Mouse (Mus musculus): Measurements from ENCODE around the gene Ptpn3. TPM values are rescaled to one million over a fixed set of nuclear protein-coding genes. Genes with fewer than 3 reads are reported as not detected.
"Not testable (repeated sequence)": the region's sequence is repeated elsewhere in the genome, so short reads cannot be mapped to it uniquely, and the experiment has no call there.

Gene Ptpn3
- polyA plus RNA-seq, 1 experiment: 15.2 TPM

GRCm38 (mm10) chr4:57205908-57206307 lies 95.7 kb downstream of the Ptpn3 start:
- H3K4me3 ChIP-seq (ENCODE audit: low read depth, low read length): no peak overlapping the region
- H3K27me3 ChIP-seq (ENCODE audit: control insufficient read depth, insufficient read depth, low read length): no peaks in the 10 kb centered on the region
- H3K36me3 ChIP-seq (ENCODE audit: control insufficient read depth, insufficient read depth, low read length): peaks cover 45% of the 10 kb centered on the region
- H3K27ac ChIP-seq (ENCODE audit: insufficient read depth, low read depth, low read length): no peak overlapping the region
- no peaks in the 10 kb centered on the region for H3K4me1 ChIP-seq (ENCODE audit: control insufficient read depth, insufficient read depth, insufficient read length, low read length)
- no peak for TF ChIP-seq POLR2A (IDR thresholded peaks at IDR 0.05; ENCODE audit: low read depth, low read length)
- 77% methylated on average over 8 of the region's 8 CpGs for WGBS

DNA sequence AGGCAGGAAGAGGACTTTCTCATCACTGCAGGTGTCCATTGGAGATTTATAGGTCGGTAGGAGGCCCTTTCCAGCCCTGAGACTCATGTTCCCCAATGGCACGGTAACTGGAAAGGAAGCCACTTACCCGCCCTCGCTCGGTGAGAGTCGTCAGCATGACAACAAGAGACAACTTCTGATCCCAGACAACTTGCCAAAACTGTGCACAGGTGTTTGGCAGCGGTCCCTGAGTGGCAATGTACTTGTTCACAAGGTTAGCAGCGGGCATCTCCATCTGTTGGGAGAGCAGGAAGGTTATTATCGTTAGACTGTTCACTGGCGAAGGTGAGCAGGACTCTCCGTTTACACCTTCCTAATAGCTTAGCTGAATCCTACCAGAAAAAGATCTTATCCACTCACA lies 96.9 kb downstream of the Ptpn3 start:
- H3K36me3 ChIP-seq (ENCODE audit: control insufficient read depth, insufficient read depth, low read length): peaks cover 48% of the 10 kb centered on the region
- H3K27me3 ChIP-seq (ENCODE audit: control insufficient read depth, insufficient read depth, low read length): no peaks in the 10 kb centered on the region
- H3K27ac ChIP-seq (ENCODE audit: insufficient read depth, low read depth, low read length): no peak overlapping the region
- TF ChIP-seq POLR2A (IDR thresholded peaks at IDR 0.05; ENCODE audit: low read depth, low read length): no peak
- TF ChIP-seq CTCF (IDR thresholded peaks at IDR 0.05; ENCODE audit: extremely low read depth, insufficient read length, insufficient replicate concordance, low read depth, low read length): no peak
- 85% methylated on average over 11 of the region's 11 CpGs for whole genome bisulfite sequencing
- no peak overlapping the region for H3K4me3 ChIP-seq (ENCODE audit: low read depth, low read length)
- H3K4me1 ChIP-seq (ENCODE audit: control insufficient read depth, insufficient read depth, insufficient read length, low read length): no peaks in the 10 kb centered on the region

DNA sequence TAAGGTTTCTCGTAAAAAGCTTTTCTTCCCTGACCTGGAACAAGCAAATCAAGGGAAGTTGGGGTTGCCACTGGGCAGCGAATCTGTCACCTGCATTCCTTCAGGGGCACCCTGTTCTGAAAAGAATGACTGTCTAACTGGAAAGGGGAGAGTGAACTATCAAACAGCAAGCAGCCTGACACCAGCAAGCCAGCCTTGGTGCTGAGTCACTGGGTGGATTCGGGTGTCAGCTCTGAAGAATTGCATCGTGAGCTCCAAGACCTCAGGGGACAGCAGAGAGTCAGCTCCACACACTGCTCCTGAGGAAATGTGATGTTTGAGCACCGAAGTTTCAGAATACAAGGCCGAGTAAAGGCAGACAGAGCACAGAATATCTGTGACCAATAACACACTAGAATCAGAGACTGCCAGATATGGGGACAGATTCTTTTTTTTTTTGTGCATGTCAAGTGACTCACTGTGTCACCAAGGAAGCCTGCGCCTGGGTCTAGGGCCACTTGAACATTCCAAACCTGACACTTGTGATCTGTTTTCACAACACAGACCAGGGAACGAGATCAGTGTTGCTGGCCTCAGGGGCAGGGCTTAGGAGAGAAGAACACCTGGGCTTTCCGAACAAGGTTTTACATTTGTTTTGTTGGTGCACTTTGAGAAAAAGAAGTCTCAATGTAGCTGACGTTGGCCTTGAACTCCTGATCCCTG lies 98.8 kb downstream of the Ptpn3 start:
- Histone ChIP-seq H3K27ac (ENCODE audit: insufficient read depth, low read depth, low read length) (no peak overlapping the region), H3K4me3 (ENCODE audit: low read depth, low read length) (no peak overlapping the region), H3K4me1 (ENCODE audit: control insufficient read depth, insufficient read depth, insufficient read length, low read length) (no peaks in the 10 kb centered on the region), H3K27me3 (ENCODE audit: control insufficient read depth, insufficient read depth, low read length) (no peaks in the 10 kb centered on the region), H3K36me3 (ENCODE audit: control insufficient read depth, insufficient read depth, low read length) (peaks cover 49% of the 10 kb centered on the region)
- WGBS: 73% methylated on average over 10 of the region's 10 CpGs
- no peak for TF ChIP-seq POLR2A (IDR thresholded peaks at IDR 0.05; ENCODE audit: low read depth, low read length)
- no peak for TF ChIP-seq CTCF (IDR thresholded peaks at IDR 0.05; ENCODE audit: extremely low read depth, insufficient read length, insufficient replicate concordance, low read depth, low read length)

- TF ChIP-seq CTCF (IDR thresholded peaks at IDR 0.05; ENCODE audit: extremely low read depth, insufficient read length, insufficient replicate concordance, low read depth, low read length): no peak
- TF ChIP-seq POLR2A (IDR thresholded peaks at IDR 0.05; ENCODE audit: low read depth, low read length): no peak
- 47% methylated on average over 7 of the region's 7 CpGs for WGBS
- Histone ChIP-seq H3K27ac (ENCODE audit: insufficient read depth, low read depth, low read length) (no peak overlapping the region), H3K36me3 (ENCODE audit: control insufficient read depth, insufficient read depth, low read length) (peaks cover 54% of the 10 kb centered on the region), H3K4me3 (ENCODE audit: low read depth, low read length) (no peak overlapping the region), H3K27me3 (ENCODE audit: control insufficient read depth, insufficient read depth, low read length) (no peaks in the 10 kb centered on the region), H3K4me1 (ENCODE audit: control insufficient read depth, insufficient read depth, insufficient read length, low read length) (no peaks in the 10 kb centered on the region)
Observed at GRCm38 (mm10) chr4:57202132-57202531, 99.5 kb downstream of the Ptpn3 start.

DNA sequence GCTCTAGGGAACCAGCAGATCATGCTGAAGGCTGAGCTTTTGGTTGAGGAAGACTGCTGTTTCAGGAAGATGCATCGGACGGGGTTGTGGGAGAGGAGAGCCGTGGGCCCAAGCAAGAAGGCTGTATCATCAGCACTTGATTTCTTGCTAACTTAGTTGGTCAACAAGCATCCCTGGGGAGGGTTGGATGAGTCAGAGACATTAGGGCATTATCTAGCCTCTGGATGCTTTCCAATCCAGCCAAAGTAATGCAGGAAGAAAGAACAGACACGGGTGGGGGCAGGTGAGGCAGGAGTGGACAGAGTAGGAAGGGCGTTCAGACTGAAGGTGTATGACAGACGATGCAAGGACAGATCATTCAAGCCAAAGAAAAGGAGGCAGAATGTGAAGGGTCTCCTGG lies 101.0 kb downstream of the Ptpn3 start:
- Histone ChIP-seq H3K27me3 (ENCODE audit: control insufficient read depth, insufficient read depth, low read length) (no peaks in the 10 kb centered on the region), H3K27ac (ENCODE audit: insufficient read depth, low read depth, low read length) (no peak overlapping the region), H3K36me3 (ENCODE audit: control insufficient read depth, insufficient read depth, low read length) (peaks cover 65% of the 10 kb centered on the region), H3K4me1 (ENCODE audit: control insufficient read depth, insufficient read depth, insufficient read length, low read length) (no peaks in the 10 kb centered on the region), H3K4me3 (ENCODE audit: low read depth, low read length) (no peak overlapping the region)
- WGBS: 86% methylated on average over 6 of the region's 6 CpGs
- no peak for TF ChIP-seq CTCF (IDR thresholded peaks at IDR 0.05; ENCODE audit: extremely low read depth, insufficient read length, insufficient replicate concordance, low read depth, low read length)
- no peak for TF ChIP-seq POLR2A (IDR thresholded peaks at IDR 0.05; ENCODE audit: low read depth, low read length)

DNA sequence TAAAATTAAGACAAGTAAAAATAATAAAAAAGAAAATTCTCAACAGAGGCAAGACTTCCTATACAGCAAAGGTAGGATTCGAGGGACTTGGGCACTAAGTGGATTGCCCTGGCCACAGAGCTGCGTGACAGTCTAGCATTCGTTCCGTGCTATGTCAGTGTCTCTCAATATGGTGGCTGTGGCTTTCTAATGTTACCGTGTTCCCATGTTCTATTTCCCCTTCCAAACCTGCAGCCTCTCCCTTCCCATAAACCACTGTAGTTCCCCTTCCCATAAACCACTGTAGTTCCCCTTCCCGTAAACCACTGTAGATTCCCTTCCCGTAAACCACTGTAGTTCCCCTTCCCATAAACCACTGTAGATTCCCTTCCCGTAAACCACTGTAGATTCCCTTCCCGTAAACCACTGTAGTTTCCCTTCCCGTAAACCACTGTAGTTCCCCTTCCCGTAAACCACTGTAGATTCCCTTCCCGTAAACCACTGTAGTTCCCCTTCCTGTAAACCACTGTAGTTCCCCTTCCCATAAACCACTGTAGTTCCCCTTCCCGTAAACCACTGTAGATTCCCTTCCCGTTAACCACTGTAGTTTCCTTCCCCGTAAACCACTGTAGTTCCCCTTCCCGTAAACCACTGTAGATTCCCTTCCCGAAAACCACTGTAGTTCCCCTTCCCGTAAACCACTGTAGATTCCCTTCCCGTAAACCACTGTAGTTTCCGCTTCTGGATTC lies 102.8 kb downstream of the Ptpn3 start:
- not testable (repeated sequence) for H3K4me1 ChIP-seq (ENCODE audit: control insufficient read depth, insufficient read depth, insufficient read length, low read length); H3K4me3 ChIP-seq (ENCODE audit: low read depth, low read length); H3K27ac ChIP-seq (ENCODE audit: insufficient read depth, low read depth, low read length); H3K27me3 ChIP-seq (ENCODE audit: control insufficient read depth, insufficient read depth, low read length)
- H3K36me3 ChIP-seq (ENCODE audit: control insufficient read depth, insufficient read depth, low read length): peaks cover 63% of the 10 kb centered on the region
- WGBS: 91% methylated on average over 20 of the region's 20 CpGs

GRCm38 (mm10) chr4:57191543-57192283 lies 109.9 kb downstream of the Ptpn3 start:
- no peaks in the 10 kb centered on the region for H3K27me3 ChIP-seq (ENCODE audit: control insufficient read depth, insufficient read depth, low read length)
- WGBS: 67% methylated on average over 9 of the region's 9 CpGs
- H3K36me3 ChIP-seq (ENCODE audit: control insufficient read depth, insufficient read depth, low read length): peaks cover 29% of the 10 kb centered on the region
- H3K4me1 ChIP-seq (ENCODE audit: control insufficient read depth, insufficient read depth, insufficient read length, low read length): no peaks in the 10 kb centered on the region; the same call in 1 of the 2 replicates
- no peak overlapping the region for H3K4me3 ChIP-seq (ENCODE audit: low read depth, low read length)
- H3K27ac ChIP-seq (ENCODE audit: insufficient read depth, low read depth, low read length): no peak overlapping the region
- TF ChIP-seq CTCF (IDR thresholded peaks at IDR 0.05; ENCODE audit: extremely low read depth, insufficient read length, insufficient replicate concordance, low read depth, low read length): no peak
- TF ChIP-seq POLR2A (IDR thresholded peaks at IDR 0.05; ENCODE audit: low read depth, low read length): no peak
